Mouse (Mus musculus) CD4-positive, CD25-positive, alpha-beta regulatory T cell (primary cell): Measurements from ENCODE around the gene Olfr1046. TPM values are rescaled to one million over a fixed set of nuclear protein-coding genes. Genes with fewer than 3 reads are reported as not detected.

Source experiments
- polyA plus RNA-seq: library from polyadenylated mRNA; unstranded; fragments of 100-300 nt; shearing (Covaris generic); gene quantifications from one replicate; pipeline ENCODE4 v1.2.1, GENCODE M21; 2017

Olfr1046 gene
- 0.06 TPM for polyA plus RNA-seq

DNA sequence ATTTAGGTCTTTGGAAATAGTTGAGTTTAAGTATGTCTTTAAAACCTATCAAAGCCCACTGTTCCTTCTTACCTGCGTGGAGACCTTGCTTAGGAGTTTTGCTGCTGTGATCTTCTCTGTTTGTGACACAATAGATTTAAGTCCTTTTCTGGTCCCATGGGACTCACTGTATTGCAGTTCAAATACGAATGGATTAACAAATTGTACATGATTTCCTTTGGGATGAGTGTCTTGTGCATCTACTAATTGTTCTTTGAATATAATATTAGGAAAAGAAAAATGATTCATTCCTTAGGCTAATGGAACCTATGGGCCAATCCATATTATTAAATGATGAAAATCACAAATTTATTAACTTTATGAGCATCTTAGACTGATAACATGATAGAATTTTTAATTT, at the start of gene Olfr1046:
Olfr1046 (minus strand) TSS at position 101 of the 400 bp plus-strand sequence.

GRCm38 (mm10) chr2:86258228-86258627, 39.1 kb upstream of the Olfr1046 start, which contains the start of gene Olfr1049:
Olfr1049 (minus strand) TSS chr2:86258328.

GRCm38 (mm10) chr2:86240189-86240588, 21.1 kb upstream of the Olfr1046 start, which contains the start of gene Olfr1048:
Olfr1048 (minus strand) TSS chr2:86240289.

DNA sequence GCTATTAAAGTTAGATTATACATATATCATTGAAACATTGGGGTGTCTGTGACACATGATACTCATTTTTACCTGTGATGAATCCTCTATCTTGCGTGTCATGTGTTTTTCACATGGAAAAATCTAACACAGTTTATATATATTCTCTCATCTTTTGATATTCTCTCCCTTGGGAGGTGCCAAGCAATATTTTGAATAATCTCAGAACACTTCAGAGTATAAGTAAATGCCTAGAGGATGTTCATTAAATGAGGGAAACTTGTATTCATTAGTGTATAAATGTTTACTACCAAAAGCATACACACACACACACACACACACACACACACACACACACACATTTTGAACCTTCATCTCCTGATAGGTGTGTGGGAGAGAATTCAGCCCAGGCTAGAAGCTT, 12.2 kb upstream of the Olfr1046 start, which contains the start of gene Olfr1047:
Olfr1047 (minus strand) TSS at position 101 of the 400 bp plus-strand sequence.

DNA sequence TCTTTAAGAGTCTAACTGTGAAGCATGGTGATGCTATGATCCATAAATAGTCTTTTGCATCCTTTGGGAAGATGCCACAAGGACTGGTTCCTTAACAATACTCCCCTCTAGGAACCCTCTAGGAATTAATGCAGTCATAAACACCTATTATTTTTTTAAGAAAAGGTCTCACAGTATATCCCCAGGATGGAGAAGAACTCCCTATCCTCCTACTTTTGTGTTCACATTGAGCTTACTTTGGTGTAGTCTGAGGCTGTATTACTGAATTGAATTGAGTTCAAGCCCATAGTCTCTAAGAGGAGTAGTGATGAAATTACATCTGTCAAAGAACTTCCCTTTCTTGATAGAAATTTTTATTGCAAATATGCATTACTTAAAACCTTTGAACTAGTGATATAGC, 16.2 kb downstream of the Olfr1046 start, which contains the start of gene Olfr1045:
Olfr1045 (minus strand) TSS at position 101 of the 400 bp plus-strand sequence.

DNA sequence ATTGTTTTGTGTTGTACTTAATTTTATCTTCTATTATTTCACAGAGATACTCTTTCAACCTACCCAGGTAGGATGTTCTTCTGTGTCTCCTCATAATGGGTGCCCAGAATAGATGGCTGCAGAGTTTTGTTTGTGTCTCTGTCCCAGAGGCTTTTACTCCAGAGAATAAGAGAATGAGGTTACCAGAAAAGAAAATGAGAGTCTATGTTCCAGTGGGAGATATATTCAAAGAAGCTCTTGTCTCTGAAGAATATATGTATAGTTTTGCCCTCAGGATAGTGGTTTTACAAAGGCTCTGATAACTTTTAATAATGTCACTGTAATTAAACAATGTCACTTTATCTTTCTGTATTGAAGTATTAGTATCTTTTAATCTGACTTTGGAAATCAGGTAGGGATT, 33.5 kb downstream of the Olfr1046 start, which contains the start of gene Olfr52:
Olfr52 (minus strand) TSS at position 101 of the 400 bp plus-strand sequence.

DNA sequence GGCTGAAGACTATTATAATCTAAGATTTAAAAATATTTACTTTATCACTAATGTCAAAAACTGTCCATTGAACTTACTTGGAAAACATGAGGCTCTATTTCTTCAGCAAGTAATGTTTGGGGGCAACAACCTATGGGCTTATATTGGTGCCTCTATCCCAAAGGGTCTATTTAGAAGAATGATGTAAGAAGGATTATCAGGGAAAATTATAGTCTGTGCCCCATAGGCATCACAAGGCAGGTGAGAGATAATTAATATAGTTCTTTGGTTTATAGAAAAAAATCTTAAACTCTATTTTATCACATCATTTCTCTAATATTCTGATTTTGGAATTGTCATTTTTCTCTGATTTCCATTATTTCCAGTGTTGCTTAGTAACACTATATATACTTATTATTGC, 41.4 kb downstream of the Olfr1046 start, which contains the start of gene Olfr1044:
Olfr1044 (minus strand) TSS at position 101 of the 400 bp plus-strand sequence.

GRCm38 (mm10) chr2:86167422-86167821, 51.7 kb downstream of the Olfr1046 start, which contains the start of gene Olfr1043:
Olfr1043 (minus strand) TSS chr2:86167522.

Other genes with a start within 250 kb of the Olfr1046 start
- 0.10 TPM for gene Olfr1029, start 245.4 kb downstream of the Olfr1046 start, polyA plus RNA-seq
- 0.04 TPM for gene Olfr1030, start 240.0 kb downstream of the Olfr1046 start, polyA plus RNA-seq
- not detected for gene Olfr1031, start 229.0 kb downstream of the Olfr1046 start, polyA plus RNA-seq
- not detected for gene Olfr1032, start 213.8 kb downstream of the Olfr1046 start, polyA plus RNA-seq
- gene Olfr1033, start 198.7 kb downstream of the Olfr1046 start, polyA plus RNA-seq = 3.2 TPM
- gene Olfr1034, start 173.5 kb downstream of the Olfr1046 start, polyA plus RNA-seq = not detected
- not detected for gene Olfr1036, start 145.3 kb downstream of the Olfr1046 start, polyA plus RNA-seq
- not detected for gene Olfr1037, start 131.9 kb downstream of the Olfr1046 start, polyA plus RNA-seq
- gene Olfr1039, start 83.4 kb downstream of the Olfr1046 start, polyA plus RNA-seq = not detected
- gene Olfr1040, start 72.6 kb downstream of the Olfr1046 start, polyA plus RNA-seq = not detected
- 0.05 TPM for gene Olfr1042, start 57.5 kb downstream of the Olfr1046 start, polyA plus RNA-seq
- gene Olfr1043, start 51.8 kb downstream of the Olfr1046 start, polyA plus RNA-seq = 0.11 TPM
- gene Olfr1044, start 41.5 kb downstream of the Olfr1046 start, polyA plus RNA-seq = not detected
- not detected for gene Olfr52, start 33.6 kb downstream of the Olfr1046 start, polyA plus RNA-seq
- gene Olfr1045, start 16.3 kb downstream of the Olfr1046 start, polyA plus RNA-seq = not detected
- gene Olfr1047, start 12.1 kb upstream of the Olfr1046 start, polyA plus RNA-seq = not detected
- not detected for gene Olfr1048, start 21.0 kb upstream of the Olfr1046 start, polyA plus RNA-seq
- gene Olfr1049, start 39.0 kb upstream of the Olfr1046 start, polyA plus RNA-seq = 0.12 TPM
- not detected for gene Olfr1051, start 59.8 kb upstream of the Olfr1046 start, polyA plus RNA-seq
- not detected for gene Olfr1052, start 73.1 kb upstream of the Olfr1046 start, polyA plus RNA-seq
- not detected for gene Olfr1053, start 96.0 kb upstream of the Olfr1046 start, polyA plus RNA-seq
- gene Olfr1054, start 116.1 kb upstream of the Olfr1046 start, polyA plus RNA-seq = not detected
- not detected for gene Olfr1055, start 131.0 kb upstream of the Olfr1046 start, polyA plus RNA-seq
- gene Olfr1056, start 143.2 kb upstream of the Olfr1046 start, polyA plus RNA-seq = not detected
- gene Olfr1057, start 159.1 kb upstream of the Olfr1046 start, polyA plus RNA-seq = not detected
- gene Olfr1058, start 169.2 kb upstream of the Olfr1046 start, polyA plus RNA-seq = not detected
- not detected for gene Olfr1061, start 194.7 kb upstream of the Olfr1046 start, polyA plus RNA-seq
- gene Olfr1062, start 207.4 kb upstream of the Olfr1046 start, polyA plus RNA-seq = not detected
- not detected for gene Olfr1065, start 231.3 kb upstream of the Olfr1046 start, polyA plus RNA-seq
- gene Olfr1066, start 237.0 kb upstream of the Olfr1046 start, polyA plus RNA-seq = not detected